Mouse (Mus musculus) heart, adult 2 months (tissue): ENCODE measurements around the gene Gm13698. TPM values are rescaled to one million over a fixed set of nuclear protein-coding genes. Genes with fewer than 3 reads are reported as not detected.
A peak's percentile ranks its signal among the peaks of the same experiment; 100 is the strongest.
"Not testable (repeated sequence)": the region's sequence is repeated elsewhere in the genome, so short reads cannot be mapped to it uniquely, and the experiment has no call there.

Source experiments
- DNase-seq, 2 experiments: peaks; one replicate each; pipeline ENCODE4 v3.0.0; 2021
- H3K27ac ChIP-seq: fragments of 200-600 bp; 2 replicates; pipeline ENCODE4 v1.8.1; 2022
- H3K27me3 ChIP-seq: fragments of 200-500 bp; 2 replicates; pipeline ENCODE4 v1.6.1; 2012; ENCODE audit warnings: mild to moderate bottlenecking, low read length, inconsistent platforms, mixed read lengths; ENCODE audit not compliant: control insufficient read depth, insufficient read depth
- H3K36me3 ChIP-seq: fragments of 200-500 bp; 2 replicates; pipeline ENCODE4 v1.6.1; 2012; ENCODE audit warnings: low read length, inconsistent platforms; ENCODE audit not compliant: control insufficient read depth, insufficient read depth
- H3K4me1 ChIP-seq: fragments of 200-500 bp; 2 replicates; pipeline ENCODE4 v1.6.1; 2011; ENCODE audit warnings: low read length; ENCODE audit not compliant: control insufficient read depth, insufficient read depth
- H3K4me3 ChIP-seq: fragments of 200-600 bp; 2 replicates; pipeline ENCODE4 v1.8.1; 2022
- H3K79me2 ChIP-seq: fragments of 200-500 bp; replicated peaks from 2 replicates; pipeline ENCODE4 v1.6.1; 2012; ENCODE audit warnings: mild to moderate bottlenecking, inconsistent platforms, low read length, moderate library complexity, mixed read lengths; ENCODE audit not compliant: control insufficient read depth, insufficient read depth
- H3K9ac ChIP-seq: fragments of 200-500 bp; 2 replicates; pipeline ENCODE4 v1.6.1; 2012; ENCODE audit warnings: low read depth, mild to moderate bottlenecking, control low read depth, inconsistent platforms, low read length, mixed read lengths
- WGBS: fragments of 180-500 bp; shearing (Covaris S2); methylation state at CpG from one replicate; pipeline ENCODE4 v1.1.7; 2018; 5-methylcytosine and 5-hydroxymethylcytosine counted together
- intact Hi-C: fragments of 180-260 bp; cut with DNase I; formaldehyde crosslinking; loops from one replicate; pipeline ENCODE4 v1.15.1; 2025
- polyA plus RNA-seq: library from polyadenylated mRNA; depleted of rRNA; stranded (reverse); fragments of >200 nt; gene quantifications from 2 replicates; pipeline ENCODE4 v1.2.3, GENCODE M21; 2012; rRNA removed
- total RNA-seq, 2 experiments: library from RNA; stranded (reverse); gene quantifications; 2 replicates each; pipeline ENCODE4 v1.2.3; 2021

The Gm13698 gene
- total and polyA plus RNA-seq, 3 experiments, result 0.70 to 0.76 TPM; not detected in 1

- DNase-seq, H3K79me2 ChIP-seq, H3K27ac ChIP-seq, H3K36me3 ChIP-seq, intact Hi-C loops, H3K4me3 ChIP-seq, H3K9ac ChIP-seq, H3K4me1 ChIP-seq, H3K27me3 ChIP-seq: not testable (repeated sequence)
- no CpG with 5 or more reads among the region's 6 CpGs for WGBS
These were observed 28.9 kb downstream of the Gm13698 start, which contains the start of gene Gm13697 for GRCm38 (mm10) chr2:83984443-83984842. TSS of gene Gm13697 (plus strand) at chr2:83984743.

- H3K27ac ChIP-seq, H3K4me3 ChIP-seq, H3K27me3 ChIP-seq, H3K79me2 ChIP-seq, intact Hi-C loops, DNase-seq, H3K9ac ChIP-seq, H3K36me3 ChIP-seq, H3K4me1 ChIP-seq: not testable (repeated sequence)
- no CpG with 5 or more reads among the region's 6 CpGs for WGBS
These were observed 34.8 kb downstream of the Gm13698 start, which contains the start of gene Gm13691 for GRCm38 (mm10) chr2:83990253-83990652. TSS of gene Gm13691 (plus strand) at chr2:83990553.

- intact Hi-C loops, result not testable (repeated sequence)
These were observed 38.3 kb downstream of the Gm13698 start for GRCm38 (mm10) chr2:83993639-83994255.

DNA sequence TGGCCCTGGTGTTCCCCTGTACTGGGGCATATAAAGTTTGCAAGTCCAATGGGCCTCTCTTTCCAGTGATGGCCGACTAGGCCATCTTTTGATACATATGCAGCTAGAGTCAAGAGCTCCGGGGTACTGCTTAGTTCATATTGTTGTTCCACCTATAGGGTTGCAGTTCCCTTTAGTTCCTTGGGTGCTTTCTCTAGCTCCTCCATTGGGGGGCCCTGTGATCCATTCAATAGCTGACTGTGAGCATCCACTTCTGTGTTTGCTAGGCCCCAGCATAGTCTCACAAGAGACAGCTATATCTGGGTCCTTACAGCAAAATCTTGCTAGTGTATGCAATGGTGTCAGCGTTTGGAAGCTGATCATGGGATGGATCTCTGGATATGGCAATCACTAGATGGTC is 39.0 kb downstream of the Gm13698 start:
- DNase-seq, H3K4me1 ChIP-seq, H3K27ac ChIP-seq, H3K79me2 ChIP-seq, intact Hi-C loops, H3K4me3 ChIP-seq, H3K36me3 ChIP-seq, H3K27me3 ChIP-seq, H3K9ac ChIP-seq: not testable (repeated sequence)
- WGBS, result 93% methylated on average over 2 of the region's 3 CpGs

More at GRCm38 (mm10) chr2:83993639-83994255, 38.3 kb downstream of the Gm13698 start:
- not testable (repeated sequence) for H3K27me3 ChIP-seq, H3K9ac ChIP-seq, H3K4me1 ChIP-seq, H3K79me2 ChIP-seq, H3K36me3 ChIP-seq
- DNase-seq, result peak in 1 of 2 experiments; percentile 23
- peak overlapping the region; percentile 25 for H3K4me3 ChIP-seq
- peak overlapping the region; percentile 3; the same call in 1 of the 2 replicates for H3K27ac ChIP-seq
- WGBS, result 21% methylated on average over 8 of the region's 9 CpGs

Other genes starting within 250 kb of the Gm13698 start
- gene Itgav, start 231.3 kb upstream of the Gm13698 start, total RNA-seq, result 10 to 100 TPM; 32.9 to 38.5 TPM
- 14.2 and 20.7 TPM in 2 replicates for gene Itgav, start 231.3 kb upstream of the Gm13698 start, polyA plus RNA-seq
- 1 to 10 TPM in 1 of 2 experiments, under 1 TPM in 1; 0.77 to 1.0 TPM for gene Fam171b, start 143.1 kb upstream of the Gm13698 start, total RNA-seq
- gene Fam171b, start 143.1 kb upstream of the Gm13698 start, polyA plus RNA-seq, result 0.31 and 0.67 TPM in 2 replicates
- gene Zswim2, start 14.5 kb upstream of the Gm13698 start, total RNA-seq, result not detected
- not detected in 2 replicates for gene Zswim2, start 14.5 kb upstream of the Gm13698 start, polyA plus RNA-seq
- under 1 TPM; 0.70 to 0.76 TPM for gene Gm13693, start 5.8 kb downstream of the Gm13698 start, total RNA-seq
- not detected in 2 replicates for gene Gm13693, start 5.8 kb downstream of the Gm13698 start, polyA plus RNA-seq
- under 1 TPM; 0.70 to 0.76 TPM for gene Gm13695, start 11.6 kb downstream of the Gm13698 start, total RNA-seq
- gene Gm13695, start 11.6 kb downstream of the Gm13698 start, polyA plus RNA-seq, result not detected in 2 replicates
- under 1 TPM; 0.70 to 0.76 TPM for gene Gm13696, start 17.4 kb downstream of the Gm13698 start, total RNA-seq
- not detected in 2 replicates for gene Gm13696, start 17.4 kb downstream of the Gm13698 start, polyA plus RNA-seq
- gene Gm13694, start 23.2 kb downstream of the Gm13698 start, total RNA-seq, result under 1 TPM; 0.70 to 0.76 TPM
- not detected in 2 replicates for gene Gm13694, start 23.2 kb downstream of the Gm13698 start, polyA plus RNA-seq
- under 1 TPM; 0.70 to 0.76 TPM for gene Gm13697, start 29.1 kb downstream of the Gm13698 start, total RNA-seq
- gene Gm13697, start 29.1 kb downstream of the Gm13698 start, polyA plus RNA-seq, result not detected in 2 replicates
- gene Gm13691, start 34.9 kb downstream of the Gm13698 start, total RNA-seq, result under 1 TPM; 0.70 to 0.76 TPM
- not detected in 2 replicates for gene Gm13691, start 34.9 kb downstream of the Gm13698 start, polyA plus RNA-seq